16 mouse cellular contexts compared by ENCODE assay signal in genomic region chr10:23450997-23451396, GRCm38 (mm10).
A peak's percentile ranks its signal among the peaks of the same experiment; 100 is the strongest.
DNase-seq lines count a peak whose midpoint lies in the region; ATAC-seq and TF ChIP-seq lines count a peak whose summit lies in the region.
"Had no signal": no experiment of that assay in that cellular context is flagged by ENCODE, and none has a peak within 500 bp of the region (broad histone marks: within the 10 kb centered on the region; RNA-seq: fewer than 3 reads in every experiment).

No protein-coding gene starts in this region.

- no peaks in the 10 kb centered on the region for H3K36me3 ChIP-seq in liver, adult 2 months (ENCODE audit: control insufficient read depth, insufficient read depth, low read length)
- H3K36me3 ChIP-seq in liver, embryonic 12.5 days, result no peaks in the 10 kb centered on the region
- H3K36me3 ChIP-seq: forebrain, embryonic 15.5 days; limb, embryonic 12.5 days had no signal

- no peaks in the 10 kb centered on the region for H3K27me3 ChIP-seq in liver, adult 2 months (ENCODE audit: control insufficient read depth, insufficient read depth, low read length)
- H3K27me3 ChIP-seq in liver, embryonic 12.5 days (replicated peaks), result no peaks in the 10 kb centered on the region
- H3K27me3 ChIP-seq: forebrain, embryonic 15.5 days; limb, embryonic 12.5 days had no signal

- intact Hi-C loops in heart, postnatal 14 days (cut with DNase I), result no loop called here

- H3K9me3 ChIP-seq in liver, embryonic 12.5 days (replicated peaks), result no peaks in the 10 kb centered on the region
- H3K9me3 ChIP-seq: forebrain, embryonic 15.5 days; limb, embryonic 12.5 days had no signal

- no peak overlapping the region for H3K27ac ChIP-seq in liver, adult 2 months (replicated peaks; ENCODE audit: insufficient read depth, low read depth, low read length)
- H3K27ac ChIP-seq in liver, embryonic 12.5 days, result no peak overlapping the region
- H3K27ac ChIP-seq: forebrain, embryonic 15.5 days; heart, adult 2 months; hindbrain, postnatal 0 days had no signal

- H3K4me1 ChIP-seq in liver, adult 2 months (ENCODE audit: control insufficient read depth, insufficient read depth, low read length), result no peaks in the 10 kb centered on the region
- H3K4me1 ChIP-seq in liver, embryonic 12.5 days, result no peaks in the 10 kb centered on the region
- H3K4me1 ChIP-seq: forebrain, embryonic 15.5 days had no signal

- no peak overlapping the region for H3K9ac ChIP-seq in liver, adult 2 months (ENCODE audit: low read depth, low read length)
- no peak overlapping the region for H3K9ac ChIP-seq in liver, embryonic 12.5 days
- H3K9ac ChIP-seq: forebrain, embryonic 15.5 days; limb, embryonic 12.5 days had no signal

- peak; percentile 3 to 11 for DNase-seq in cerebellum, postnatal 10 days
- no peak for DNase-seq in cerebellum, adult 18-20 months
- no peak for DNase-seq in liver, adult 2 months (ENCODE audit: extremely low read depth, low read depth, low spot score)
- DNase-seq in 416B (ENCODE audit: low read depth) (peak; percentile 2), ZHBTc4 (ENCODE audit: low read depth, low spot score) (peak; percentile 42)
- no peak for DNase-seq in heart, postnatal 14 days
- DNase-seq in right cerebral cortex, postnatal 25 days, result no peak
- DNase-seq: adrenal gland, adult 2 months; B cell, adult 2 months; cerebellum, postnatal 25 days; heart, adult 2 months; right cerebral cortex, postnatal 4 days had no signal

- H3K4me2 ChIP-seq in liver, embryonic 12.5 days, result no peak overlapping the region
- H3K4me2 ChIP-seq: forebrain, embryonic 15.5 days had no signal

- TF ChIP-seq POLR2A in liver, adult 2 months (IDR thresholded peaks at IDR 0.05; ENCODE audit: extremely low read depth, insufficient read depth, low read length), result no peak

- no peaks in the 10 kb centered on the region for H3K79me2 ChIP-seq in liver, adult 2 months (ENCODE audit: control insufficient read depth, insufficient read depth, low read length)

- 0 out of 2 replicates have a peak, but pooled peaks have one; percentile 5 for TF ChIP-seq CTCF in liver, adult 2 months (IDR thresholded peaks at IDR 0.05; ENCODE audit: low read depth, low read length)

- no peak overlapping the region for H3K4me3 ChIP-seq in liver, adult 2 months (ENCODE audit: insufficient read depth, low read depth, low read length)
- no peak overlapping the region for H3K4me3 ChIP-seq in liver, embryonic 12.5 days
- H3K4me3 ChIP-seq: forebrain, embryonic 15.5 days; heart, adult 2 months; limb, embryonic 12.5 days had no signal

- 83% methylated on average over 3 of the region's 3 CpGs for WGBS in liver, adult 2 months
- 54% methylated on average over 3 of the region's 3 CpGs for WGBS in liver, embryonic 12.5 days (ENCODE audit: insufficient replicate concordance)

- ATAC-seq in liver, embryonic 12.5 days, result no peak
- ATAC-seq: forebrain, embryonic 15.5 days; hindbrain, postnatal 0 days had no signal

Comparison
In these comparisons a context has a peak if more than half of its experiments do, and no peak if none do; other contexts are left out.
1. DNase-seq: peak in cerebellum, postnatal 10 days (2 of 2), 416B (single experiment) and ZHBTc4 (single experiment); none in cerebellum, adult 18-20 months (0 of 2), liver, adult 2 months (single experiment), heart, postnatal 14 days (0 of 2) and right cerebral cortex, postnatal 25 days (single experiment).